Mouse (Mus musculus): ENCODE results near the gene Clgn.
A peak's percentile ranks its signal among the peaks of the same experiment; 100 is the strongest.

DNA sequence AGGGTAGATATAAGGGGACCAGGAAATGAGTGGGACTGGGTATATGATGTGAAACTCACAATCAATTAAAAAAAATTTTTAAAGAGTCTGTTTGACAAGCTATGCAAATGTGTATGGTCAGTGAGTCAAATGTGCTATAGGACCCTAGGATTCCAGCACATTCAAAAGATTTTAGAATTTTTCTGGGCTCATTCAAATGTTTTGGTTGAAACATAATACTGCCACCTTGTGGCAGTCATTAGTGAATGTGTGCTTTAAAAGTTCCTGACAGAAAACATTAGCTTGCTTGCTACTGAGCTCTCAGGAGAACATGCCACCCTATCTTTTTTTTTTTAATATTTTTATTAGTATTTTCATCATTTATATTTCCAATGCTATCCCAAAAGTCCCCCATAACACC, 47.0 kb upstream of the Clgn start:
- peak; percentile 21; the same call in 1 of the 2 replicates for TF ChIP-seq CTCF (conservative IDR thresholded peaks at IDR 0.05; ENCODE audit: insufficient read depth, insufficient read length, low read depth, low read length)
- no peak for TF ChIP-seq POLR2A (IDR thresholded peaks at IDR 0.05; ENCODE audit: low read depth, low read length)

Data from kidney, adult 2 months (tissue).